Mouse (Mus musculus) erythroblast, adult 5-6 weeks (primary cell): ENCODE measurements at regions not wholly inside any gene's neighbourhood (a gene's known extent, or its start where the extent isn't known, plus 50 kb on each side); places are given as distances from the start of the nearest gene placed in this dataset.

Experiments
- ATAC-seq: replicated peaks from 2 replicates; pipeline ENCODE4 v1.8.0; 2016; ENCODE audit warnings: moderate number of reproducible peaks, mild to moderate bottlenecking, moderate TSS enrichment, inconsistent platforms; ENCODE audit not compliant: poor library complexity, low FRiP score, severe bottlenecking

DNA sequence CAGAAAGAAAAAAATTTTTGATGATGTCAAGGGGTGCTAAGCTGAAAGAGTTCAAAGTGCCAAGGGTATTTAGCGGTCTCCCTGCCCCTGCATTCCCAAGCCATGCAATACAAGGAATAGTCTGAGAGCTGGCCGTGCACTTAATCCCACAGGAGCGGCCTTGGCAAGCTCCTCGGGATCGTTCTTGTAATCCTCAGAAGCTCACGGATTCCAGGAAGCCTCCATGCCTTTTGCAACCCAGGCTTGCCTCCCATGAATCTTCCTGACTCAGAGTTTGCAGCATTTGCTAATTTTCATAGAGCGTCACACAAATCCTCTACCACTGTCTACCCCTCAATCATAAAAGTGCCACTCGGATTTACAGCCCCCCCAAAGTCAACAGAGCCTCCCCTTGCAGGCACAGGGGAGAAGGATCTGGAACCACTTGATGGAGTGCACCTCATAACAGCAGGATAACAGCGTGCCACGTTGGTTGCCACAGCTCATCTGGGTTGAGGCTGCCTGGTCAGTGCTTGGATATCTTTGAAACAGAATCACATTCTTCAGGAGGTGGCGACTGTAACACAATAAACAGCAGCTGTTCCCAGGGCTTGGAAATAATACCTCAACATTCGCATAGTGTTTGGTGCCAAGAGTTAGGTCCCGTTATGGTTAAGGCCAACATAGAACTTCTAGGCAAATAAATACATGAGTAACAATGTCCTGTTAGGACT, 281.0 kb upstream of the Runx1 start:
- ATAC-seq = no peak

- no peak for ATAC-seq
Measured at GRCm38 (mm10) chr16:93102174-93102573, 276.2 kb upstream of the Runx1 start.

DNA sequence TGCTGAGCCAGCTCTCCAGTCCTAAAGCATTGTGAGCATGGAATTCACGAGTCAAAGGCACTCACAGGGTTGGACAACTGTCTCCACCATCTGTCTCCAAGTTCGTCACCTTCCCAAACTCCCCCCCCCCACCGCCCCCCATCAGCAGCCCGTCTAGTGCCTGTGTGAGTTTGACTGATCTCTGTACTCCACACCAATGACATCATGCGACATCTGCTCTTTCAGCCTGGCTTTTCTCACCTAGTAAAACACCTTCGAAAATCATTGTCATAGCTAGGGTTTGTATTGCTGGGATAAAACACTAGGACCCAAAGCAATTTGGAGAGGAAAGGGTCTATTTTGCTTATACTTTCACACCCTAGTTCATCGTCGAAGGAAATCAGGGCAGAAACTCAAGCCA, 272.1 kb upstream of the Runx1 start:
- no peak for ATAC-seq

DNA sequence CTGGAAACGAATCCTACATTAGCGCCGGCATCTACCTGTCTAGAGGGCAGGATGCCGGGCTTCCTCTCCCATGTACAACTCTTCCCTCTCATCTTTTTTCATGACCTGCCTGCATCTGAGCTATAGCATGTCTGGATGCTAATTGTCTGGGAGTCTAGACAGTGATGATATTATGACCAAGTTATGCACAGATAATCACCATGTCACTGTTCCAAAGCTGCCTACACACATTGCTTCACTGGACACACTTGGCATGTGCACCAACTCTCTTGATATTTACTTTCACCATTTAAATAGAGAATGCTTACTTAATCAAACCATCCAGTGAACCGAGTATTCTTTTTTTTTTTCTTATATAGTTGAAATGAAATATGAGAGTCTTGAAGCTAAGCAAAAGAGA, 270.2 kb upstream of the Runx1 start:
- ATAC-seq = no peak

GRCm38 (mm10) chr16:93092796-93093195, 266.8 kb upstream of the Runx1 start:
- no peak for ATAC-seq

- no peak for ATAC-seq
Measured at GRCm38 (mm10) chr16:93085227-93085883, 259.4 kb upstream of the Runx1 start.

GRCm38 (mm10) chr16:93083756-93084155, 257.8 kb upstream of the Runx1 start:
- ATAC-seq = no peak

GRCm38 (mm10) chr16:93083142-93083541, 257.2 kb upstream of the Runx1 start:
- ATAC-seq = no peak

DNA sequence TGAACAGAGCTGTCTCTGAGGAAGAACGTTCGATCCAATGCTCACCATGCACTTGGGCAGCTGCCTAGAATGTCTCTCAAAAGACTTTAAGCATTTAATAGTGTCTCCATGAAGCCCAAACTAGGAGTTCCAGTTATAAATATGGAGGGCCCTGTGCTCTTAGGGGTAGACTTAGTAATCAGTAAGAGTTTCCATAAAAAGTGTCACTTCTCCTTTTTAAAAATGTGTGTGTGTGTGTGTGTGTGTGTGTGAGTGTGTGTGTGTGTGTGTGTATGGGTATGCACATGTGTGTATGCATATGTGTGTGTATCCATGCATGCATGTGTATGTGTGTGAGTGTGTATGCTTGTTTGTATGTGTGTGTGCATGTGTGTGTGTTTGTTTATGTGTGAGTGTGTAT, 255.6 kb upstream of the Runx1 start:
- no peak for ATAC-seq

DNA sequence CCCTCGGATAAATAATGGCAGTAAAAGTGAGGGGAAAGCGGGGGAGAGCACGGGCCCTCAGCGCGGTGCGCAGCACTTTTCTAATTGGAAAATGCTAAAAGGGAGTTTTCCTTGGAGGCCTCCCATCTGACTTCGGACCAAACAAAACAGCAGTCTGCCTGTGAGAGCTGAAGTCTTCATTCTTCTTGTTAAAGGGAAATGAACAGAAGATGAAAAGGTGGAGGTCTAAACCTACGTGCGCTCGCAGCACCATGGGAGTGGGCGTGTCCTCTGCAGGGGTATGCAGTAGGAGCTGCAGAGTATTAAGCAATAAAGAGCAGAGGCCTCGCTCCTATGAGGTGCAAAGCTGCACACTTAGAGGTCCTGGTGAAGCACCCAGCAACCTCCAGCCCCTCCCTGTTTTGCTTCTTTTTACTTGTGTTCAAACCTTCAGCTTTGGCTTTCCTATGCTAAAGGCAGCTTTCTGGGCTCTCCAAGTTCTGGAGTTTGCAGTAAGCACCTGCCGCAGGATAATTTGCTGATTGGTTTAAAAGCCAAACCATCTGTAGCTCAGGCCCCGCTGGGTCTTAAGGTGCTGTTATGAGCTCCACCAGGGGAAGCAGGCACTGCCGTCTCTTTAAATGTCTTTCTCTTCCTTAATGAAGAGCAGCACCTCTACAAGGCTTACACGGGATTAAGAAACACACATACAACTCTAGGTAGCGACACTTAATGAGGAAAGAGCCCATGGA, 253.9 kb upstream of the Runx1 start:
- ATAC-seq = no peak

DNA sequence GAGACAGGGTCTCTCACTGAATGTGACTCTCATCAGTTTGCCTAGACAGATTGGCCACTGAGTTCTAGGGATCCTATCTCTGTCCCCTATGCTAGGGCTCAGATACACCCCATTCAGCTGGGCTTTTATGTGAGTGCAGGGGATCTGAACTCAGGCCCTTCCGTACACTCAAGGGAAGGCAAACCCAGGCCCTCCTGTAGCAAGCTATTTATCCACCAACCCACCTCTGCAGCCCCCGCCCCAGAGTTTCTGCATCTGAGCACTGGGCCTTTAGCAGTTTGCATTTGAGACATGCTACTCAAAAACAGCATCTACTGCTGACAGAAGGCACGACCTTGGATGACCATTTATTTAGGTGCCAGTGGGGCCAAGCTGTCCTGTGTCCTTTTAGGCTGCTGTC, 253.0 kb upstream of the Runx1 start:
- no peak for ATAC-seq

- ATAC-seq = no peak
Measured at GRCm38 (mm10) chr16:93075488-93075887, 249.5 kb upstream of the Runx1 start.

GRCm38 (mm10) chr16:93072156-93072555, 246.2 kb upstream of the Runx1 start:
- ATAC-seq = no peak

GRCm38 (mm10) chr16:93071726-93072125, 245.8 kb upstream of the Runx1 start:
- no peak for ATAC-seq

DNA sequence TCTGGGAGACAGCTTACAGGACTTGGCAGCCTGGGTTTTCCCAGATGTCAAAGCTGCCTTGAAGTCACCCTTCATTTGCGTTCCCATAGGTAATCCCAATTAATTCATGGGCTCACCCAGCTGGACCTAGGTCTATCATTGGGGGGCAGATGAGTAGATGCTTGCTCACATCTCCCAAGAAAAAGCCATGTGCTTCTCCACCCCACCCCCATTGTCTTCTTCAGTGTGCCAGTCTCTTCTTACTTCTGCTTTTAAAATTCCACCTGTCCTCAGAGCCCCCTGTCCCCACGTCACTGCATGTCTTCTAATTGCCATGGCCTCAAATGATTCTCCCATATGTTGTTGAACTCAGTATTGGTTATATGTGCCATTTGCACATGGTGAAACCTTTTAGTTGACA, 240.9 kb upstream of the Runx1 start:
- ATAC-seq = no peak

DNA sequence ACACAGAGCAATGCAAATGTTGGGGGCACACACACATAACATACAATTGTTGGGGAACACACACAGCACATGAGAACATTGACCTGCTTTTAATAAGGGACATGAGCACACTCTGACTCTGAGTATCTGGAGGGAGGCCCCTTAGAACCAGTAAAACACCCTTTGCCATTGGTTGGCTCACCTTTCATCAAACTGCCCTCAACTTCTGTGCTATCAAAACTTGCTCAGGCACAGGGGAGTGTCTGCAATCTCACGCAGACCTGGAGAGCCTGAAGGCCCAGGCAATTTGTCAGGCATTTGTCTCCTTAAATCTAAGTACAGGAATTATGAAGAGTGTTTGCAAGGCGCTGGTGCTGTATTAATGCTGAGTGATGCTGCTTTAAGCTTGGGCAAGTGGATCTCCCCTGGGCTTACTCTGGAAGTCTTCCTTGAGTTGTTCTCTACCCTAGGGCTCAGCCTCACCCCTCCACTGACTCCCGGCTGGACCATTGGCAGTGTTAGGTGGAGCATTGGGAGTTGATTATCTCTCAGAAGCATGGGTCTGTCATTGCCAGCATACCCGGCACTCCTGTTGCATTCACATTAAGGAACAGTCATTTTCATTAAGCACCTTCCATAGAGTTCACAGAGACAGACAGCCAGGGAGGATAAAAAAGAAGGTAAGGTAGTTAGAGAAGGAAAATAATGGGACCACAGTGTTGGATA, 235.7 kb upstream of the Runx1 start:
- peak; percentile 26; the same call in 1 of the 2 replicates for ATAC-seq

DNA sequence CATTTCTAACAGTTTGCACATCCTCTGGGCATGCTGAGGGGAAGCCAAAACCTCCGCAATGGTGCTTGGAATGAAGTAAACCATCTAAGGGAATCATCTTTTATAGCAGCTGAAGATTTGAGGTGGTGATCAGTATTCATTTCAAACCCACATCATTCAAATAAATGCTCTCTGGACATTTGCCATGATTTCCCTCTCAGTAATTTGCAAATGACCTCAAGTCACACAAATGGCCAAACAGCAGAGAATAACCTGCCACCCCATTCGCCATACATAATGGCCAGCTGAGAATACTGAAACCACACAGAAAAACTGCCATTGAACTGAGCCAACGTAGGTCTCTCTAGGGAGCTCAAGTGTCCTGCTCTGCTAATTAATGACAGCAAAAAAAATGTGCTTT, 230.3 kb upstream of the Runx1 start:
- no peak for ATAC-seq

DNA sequence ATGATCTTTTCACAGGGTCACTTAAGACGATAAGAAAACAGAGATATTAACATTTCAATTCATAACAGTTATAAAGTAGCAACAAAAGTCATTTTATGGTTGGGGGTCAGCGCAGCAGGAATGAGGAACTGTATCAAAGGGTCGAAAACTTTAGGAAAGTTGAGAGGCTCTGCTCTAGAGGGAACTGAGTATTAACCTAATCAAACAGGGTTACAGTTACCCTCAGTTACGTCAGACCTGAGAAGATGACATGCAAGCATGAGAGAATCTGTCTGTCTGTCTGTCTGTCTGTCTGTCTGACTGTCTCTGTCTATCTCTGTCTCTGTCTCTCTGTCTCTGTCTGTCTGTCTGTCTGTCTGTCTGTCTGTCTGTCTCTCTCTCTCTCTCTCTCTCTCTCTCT, 229.6 kb upstream of the Runx1 start:
- ATAC-seq = no peak

GRCm38 (mm10) chr16:93051233-93051632, 225.3 kb upstream of the Runx1 start:
- no peak for ATAC-seq

DNA sequence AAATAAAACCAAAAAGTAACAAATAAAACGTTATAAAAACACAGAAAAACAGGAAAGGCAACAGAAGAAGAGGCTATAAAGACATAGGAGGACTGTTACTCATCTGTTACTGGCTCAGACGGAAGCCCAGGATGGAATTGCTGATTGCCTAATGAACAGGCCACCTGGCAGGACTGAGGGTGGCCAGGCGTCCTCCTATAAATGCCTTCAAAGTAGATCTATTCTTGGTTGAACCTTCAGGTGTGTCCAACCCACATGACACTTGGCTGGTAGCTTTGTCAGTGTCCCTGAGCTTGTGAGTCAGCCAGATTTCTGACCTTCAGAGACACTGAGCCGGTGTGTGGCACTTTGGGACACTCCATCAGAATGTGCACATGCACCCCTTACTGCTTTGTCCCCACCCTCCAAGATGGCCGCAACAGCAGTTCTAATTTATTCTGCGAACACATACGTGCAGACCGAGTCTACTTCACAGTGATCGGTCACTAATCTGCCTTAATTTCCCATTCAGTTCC, 222.5 kb upstream of the Runx1 start:
- no peak for ATAC-seq
